Mouse (Mus musculus) megakaryocyte, embryonic 14.5 days (primary cell): ENCODE results near the gene Vac14.

Experiments
- FLI1 ChIP-seq: IDR thresholded peaks from 2 replicates; pipeline ENCODE4 v1.6.1; 2012; ENCODE audit warnings: low read length, inconsistent platforms, mixed read lengths
- GATA1 ChIP-seq: IDR thresholded peaks from 3 replicates; pipeline ENCODE4 v1.6.1; 2012; ENCODE audit warnings: mixed read lengths, low read length, inconsistent platforms, borderline replicate concordance

DNA sequence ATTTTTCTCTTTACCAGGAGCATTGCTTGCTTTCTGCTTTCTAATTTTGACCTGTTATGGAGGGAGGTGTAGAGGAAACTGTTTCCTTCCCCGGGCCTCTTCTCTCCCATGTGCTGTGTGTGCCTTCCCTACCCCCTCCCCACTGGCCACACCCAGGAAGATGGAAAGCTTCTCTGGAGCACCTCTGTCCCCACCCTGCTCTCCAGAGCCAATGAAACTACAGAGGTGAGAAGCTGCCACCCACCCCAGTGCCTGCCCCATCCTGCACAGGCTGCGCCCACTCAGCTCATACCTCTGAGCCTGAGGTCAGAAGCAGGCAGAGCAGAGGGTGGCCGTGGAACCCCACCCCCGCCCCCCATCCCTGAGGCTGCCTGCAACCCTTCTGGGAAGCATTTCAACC lies 136.3 kb downstream of the Vac14 start:
- TF ChIP-seq FLI1 (no peak), GATA1 (no peak)
